Mouse (Mus musculus) G1E (cell line): ENCODE measurements around the gene Nfkbia. TPM values are rescaled to one million over a fixed set of nuclear protein-coding genes. Genes with fewer than 3 reads are reported as not detected.

ENCODE experiments used
- ATAC-seq: 2 replicates; pipeline ENCODE4 v1.8.0; 2016; ENCODE audit warnings: mild to moderate bottlenecking; ENCODE audit not compliant: insufficient number of reproducible peaks, poor library complexity, low FRiP score, severe bottlenecking; ENCODE audit errors: extremely low read depth
- DNase-seq: peaks from one replicate; pipeline ENCODE4 v3.0.0; 2012; ENCODE audit warnings: low spot score
- H3K27me3 ChIP-seq: 2 replicates; pipeline ENCODE4 v1.6.1; 2012; ENCODE audit warnings: mild to moderate bottlenecking, low read length, inconsistent platforms; ENCODE audit not compliant: insufficient read depth
- H3K36me3 ChIP-seq: replicated peaks from 2 replicates; pipeline ENCODE3; 2012; ENCODE audit warnings: mild to moderate bottlenecking, inconsistent platforms
- H3K4me1 ChIP-seq: 2 replicates; pipeline ENCODE4 v1.6.1; 2012; ENCODE audit warnings: low read depth, low read length, inconsistent platforms, mixed read lengths; ENCODE audit not compliant: insufficient read depth
- H3K4me3 ChIP-seq: 2 replicates; pipeline ENCODE4 v1.5.1; 2012; ENCODE audit warnings: low read depth, mild to moderate bottlenecking, inconsistent platforms, low read length, moderate library complexity, mixed read lengths
- H3K9me3 ChIP-seq: replicated peaks from 2 replicates; pipeline ENCODE4 v1.6.1; 2012; ENCODE audit warnings: inconsistent platforms
- CTCF ChIP-seq: IDR thresholded peaks from 2 replicates; pipeline ENCODE4 v1.5.1; 2012; ENCODE audit warnings: low read depth, low read length, inconsistent platforms, mixed read lengths
- GATA1 ChIP-seq: IDR thresholded peaks from 2 replicates; pipeline ENCODE4 v1.6.1; 2012; ENCODE audit warnings: borderline replicate concordance, low read length, inconsistent platforms, mixed read lengths
- GATA2 ChIP-seq: IDR thresholded peaks from 2 replicates; pipeline ENCODE4 v1.6.1; 2012; ENCODE audit warnings: low read depth, low read length, inconsistent platforms, borderline replicate concordance
- POLR2AphosphoS5 ChIP-seq: IDR thresholded peaks from 2 replicates; pipeline ENCODE4 v1.6.1; 2012; ENCODE audit warnings: low read depth, low read length, inconsistent platforms; ENCODE audit not compliant: insufficient replicate concordance
- TAL1 ChIP-seq: conservative IDR thresholded peaks from 2 replicates; pipeline ENCODE4 v1.6.1; 2012; ENCODE audit warnings: low read depth, low read length, inconsistent platforms, mixed read lengths
- polyA plus RNA-seq: library from polyadenylated mRNA; stranded (reverse); fragments of >175 nt; gene quantifications from 2 replicates; pipeline ENCODE4 v1.2.3, GENCODE M21; 2012
- total RNA-seq, 2 experiments: library from RNA; stranded (forward) in 1 of 2; stranded (reverse) in 1 of 2; fragments of 200-1000 nt in 1 of 2; fragments of >200 nt in 1 of 2; fragmentation: Nextera tagmentation in 1 of 2; gene quantifications; 2 replicates each; pipeline ENCODE4 v1.2.3; 2014 to 2017

Gene Nfkbia
- total and polyA plus RNA-seq, 3 experiments, result 11.0 to 28.8 (median 14.1) TPM

DNA sequence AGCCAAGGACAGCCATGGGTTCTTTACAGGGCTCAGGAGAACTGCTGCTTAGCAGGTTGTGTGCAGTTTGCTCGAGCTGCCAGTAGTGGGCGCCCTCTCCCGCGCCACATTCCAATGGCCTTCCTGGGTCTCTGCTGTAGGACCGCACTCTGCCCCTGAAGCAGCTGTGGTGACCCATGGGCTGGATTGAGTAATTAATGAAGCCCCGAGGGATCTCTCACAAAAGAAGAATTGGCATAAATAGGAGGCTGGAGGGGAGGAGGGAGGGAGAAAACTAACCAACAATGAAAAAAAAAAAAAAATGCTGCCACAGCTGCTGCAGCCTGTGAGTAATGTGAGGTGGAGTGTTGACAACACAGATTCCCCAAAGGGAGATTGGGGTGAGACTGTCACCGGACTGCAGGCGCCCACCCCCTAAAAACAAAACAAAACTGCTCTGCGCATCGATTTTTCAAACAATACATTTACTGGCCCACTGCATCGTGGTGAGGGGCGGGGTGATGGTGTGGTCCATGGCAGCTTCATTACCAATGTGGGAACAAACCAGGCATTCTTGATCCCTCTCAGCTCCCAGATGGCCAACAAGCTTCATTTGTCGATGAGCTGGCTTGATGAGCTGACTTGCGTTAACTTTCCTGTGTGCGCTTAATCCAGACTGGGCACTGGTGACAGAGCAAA, 25.8 kb upstream of the Nfkbia start:
- Histone ChIP-seq H3K4me3 (no peak overlapping the region), H3K4me1 (no peaks in the 10 kb centered on the region), H3K27me3 (peaks cover 21% of the 10 kb centered on the region), H3K36me3 (no peaks in the 10 kb centered on the region), H3K9me3 (no peaks in the 10 kb centered on the region)
- ATAC-seq (no peak), DNase-seq (no peak)
- TF ChIP-seq POLR2AphosphoS5 (no peak), TAL1 (no peak), CTCF (peak; percentile 98)

DNA sequence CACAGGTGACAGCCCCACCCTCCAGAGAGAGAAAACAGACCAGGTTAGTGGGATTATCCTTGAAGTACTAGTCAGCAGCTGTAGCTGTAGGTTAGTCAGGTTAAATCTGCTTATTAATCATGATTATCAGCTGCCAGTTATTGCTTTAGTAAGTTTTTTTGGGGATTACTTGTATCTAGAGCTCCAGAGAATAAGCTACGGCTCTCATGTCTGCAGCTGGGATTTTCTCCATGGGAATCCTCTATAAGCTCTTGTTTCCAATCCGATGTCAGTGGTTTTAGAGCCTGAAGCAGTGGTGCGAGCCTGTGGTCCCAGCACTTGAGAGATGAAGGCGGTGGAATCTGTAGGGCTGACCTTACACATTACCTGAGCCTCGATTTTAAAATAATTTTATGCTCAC, 16.4 kb upstream of the Nfkbia start:
- TF ChIP-seq GATA2 (no peak), TAL1 (no peak), POLR2AphosphoS5 (no peak), GATA1 (no peak), CTCF (no peak)
- Histone ChIP-seq H3K4me3 (no peak overlapping the region), H3K27me3 (peaks cover 28% of the 10 kb centered on the region), H3K9me3 (no peaks in the 10 kb centered on the region), H3K36me3 (no peaks in the 10 kb centered on the region), H3K4me1 (peaks cover 8% of the 10 kb centered on the region; the same call in 1 of the 2 replicates)
- DNase-seq (no peak), ATAC-seq (no peak)

DNA sequence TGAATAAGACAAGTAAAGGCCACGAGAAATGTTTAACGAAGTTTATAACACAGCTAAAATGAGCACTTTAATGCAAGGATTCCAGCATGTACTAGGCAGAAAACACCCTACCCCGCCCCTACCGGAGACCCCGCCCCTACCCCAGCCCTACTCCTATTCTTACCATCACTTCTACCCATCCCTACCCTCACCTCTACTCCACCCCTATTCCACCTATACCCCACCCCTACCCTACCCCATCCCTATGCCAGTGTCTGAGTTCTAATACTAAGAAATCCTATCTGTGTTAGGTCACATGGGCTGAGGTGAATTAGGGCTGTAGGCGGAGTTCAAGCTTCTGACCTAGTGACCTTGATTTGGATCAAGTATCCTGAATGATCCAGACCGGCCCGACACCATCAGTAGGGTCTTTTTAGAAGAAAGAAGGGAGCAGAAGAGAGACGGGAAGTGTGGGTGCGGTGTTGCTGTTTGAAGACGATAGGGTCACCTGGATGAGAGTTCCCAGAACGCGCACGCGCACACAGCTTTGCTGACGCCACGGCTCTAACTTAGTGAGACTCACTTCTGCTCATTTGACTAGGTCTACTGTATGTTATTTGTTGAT, 15.0 kb upstream of the Nfkbia start:
- no peak for DNase-seq
- no peak for TF ChIP-seq GATA2
- no peak for TF ChIP-seq CTCF
- no peak for TF ChIP-seq TAL1
- H3K27me3 ChIP-seq, result peaks cover 19% of the 10 kb centered on the region
- no peaks in the 10 kb centered on the region for H3K9me3 ChIP-seq
- H3K4me1 ChIP-seq, result peaks cover 9% of the 10 kb centered on the region; the same call in 1 of the 2 replicates
- H3K4me3 ChIP-seq, result no peak overlapping the region
- H3K36me3 ChIP-seq, result no peaks in the 10 kb centered on the region
- ATAC-seq, result no peak

DNA sequence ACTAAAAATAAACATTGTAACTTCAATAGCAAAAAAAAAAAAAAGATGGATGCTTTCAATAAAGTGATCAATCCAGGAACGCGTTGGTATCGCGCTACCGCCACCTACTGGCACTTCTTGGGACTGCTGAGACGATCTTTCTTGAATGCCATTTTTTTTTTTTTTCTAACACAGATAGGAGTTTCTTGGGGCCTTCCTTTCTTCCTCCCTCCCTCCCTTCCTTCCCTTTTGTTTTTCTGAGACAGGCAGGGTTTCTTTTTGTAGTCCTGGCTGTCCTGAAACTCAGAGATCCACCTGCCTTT, 13.5 kb upstream of the Nfkbia start:
- DNase-seq, result peak; percentile 37

DNA sequence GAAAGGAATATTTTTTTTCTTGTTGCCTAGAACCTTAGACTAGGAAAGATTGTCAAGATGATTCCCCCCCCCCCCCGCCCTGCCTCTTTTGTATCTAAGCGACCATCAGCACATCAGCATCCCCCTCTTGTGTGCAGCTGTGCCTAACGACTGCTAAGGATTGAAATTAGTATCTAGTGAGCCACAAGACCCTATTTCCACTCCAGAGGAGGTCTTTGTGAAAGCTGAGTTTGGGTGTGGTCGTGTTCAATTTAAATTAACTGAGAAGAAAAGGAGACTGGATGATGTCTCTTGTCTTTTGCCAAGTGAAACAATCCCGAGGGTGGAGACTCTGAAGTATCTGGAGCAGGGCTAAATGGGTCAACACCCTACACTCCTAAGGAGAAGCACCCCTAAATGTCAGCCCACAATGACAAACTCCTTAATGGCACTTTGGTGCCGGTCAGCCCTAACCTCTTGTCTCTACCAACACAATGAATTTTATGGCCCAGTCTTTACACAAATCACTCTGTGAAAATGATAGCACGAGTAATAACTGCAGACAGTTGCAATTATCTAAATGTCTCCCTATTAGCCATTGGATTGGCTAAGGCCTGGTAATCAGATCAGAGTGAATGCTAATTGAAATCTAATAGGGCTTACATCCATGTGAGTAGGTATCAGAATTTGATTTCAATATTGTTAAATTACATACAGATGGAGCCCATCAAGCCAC, 13.0 kb upstream of the Nfkbia start:
- Histone ChIP-seq H3K27me3 (peaks cover 28% of the 10 kb centered on the region), H3K4me1 (peaks cover 17% of the 10 kb centered on the region), H3K4me3 (no peak overlapping the region), H3K36me3 (no peaks in the 10 kb centered on the region), H3K9me3 (no peaks in the 10 kb centered on the region)
- DNase-seq (no peak), ATAC-seq (no peak)
- TF ChIP-seq TAL1 (no peak), GATA2 (no peak), POLR2AphosphoS5 (no peak), CTCF (no peak)

More for the DNA sequence above, 13.5 kb upstream of the Nfkbia start:
- peak; percentile 97 for TF ChIP-seq CTCF
- no peak for TF ChIP-seq GATA2
- Histone ChIP-seq H3K27me3 (peaks cover 27% of the 10 kb centered on the region), H3K4me1 (peaks cover 15% of the 10 kb centered on the region), H3K4me3 (no peak overlapping the region), H3K9me3 (no peaks in the 10 kb centered on the region), H3K36me3 (no peaks in the 10 kb centered on the region)
- peak; percentile 34; the same call in 1 of the 2 replicates for ATAC-seq

DNA sequence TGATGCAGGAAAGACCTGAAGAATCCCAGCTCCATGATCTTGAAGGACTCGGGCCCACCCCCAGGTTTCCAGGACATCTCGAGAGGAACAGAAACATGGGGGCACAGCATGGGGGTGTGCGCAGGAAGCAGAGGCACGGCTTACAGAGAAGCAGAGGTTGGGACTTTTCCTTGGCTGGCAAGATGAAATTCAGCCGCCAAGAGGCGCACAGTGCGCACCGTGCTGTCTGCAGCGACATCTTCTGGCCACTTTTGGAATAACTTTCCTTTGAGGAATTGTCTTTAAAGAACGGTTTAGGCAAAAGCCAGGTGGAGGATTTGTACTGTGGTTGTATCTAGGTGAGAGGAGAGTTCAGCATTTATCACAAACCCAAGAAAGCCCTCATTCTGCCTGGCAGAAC, 6.6 kb upstream of the Nfkbia start:
- Histone ChIP-seq H3K27me3 (peaks cover 19% of the 10 kb centered on the region), H3K36me3 (no peaks in the 10 kb centered on the region), H3K9me3 (no peaks in the 10 kb centered on the region), H3K4me1 (peaks cover 43% of the 10 kb centered on the region), H3K4me3 (no peak overlapping the region)
- ATAC-seq, result peak; percentile 46
- TF ChIP-seq GATA2 (no peak), CTCF (peak; percentile 98)
- peak; percentile 66 for DNase-seq
